Mouse (Mus musculus): ENCODE results near the gene Ramp2. TPM values are rescaled to one million over a fixed set of nuclear protein-coding genes. Genes with fewer than 3 reads are reported as not detected.

The Ramp2 gene
- total RNA-seq, 4 experiments from 2014 or later: 32.9 to 51.1 (median 37.6) TPM

Other genes with a start within 250 kb of the Ramp2 start
- gene Atp6v0a1, start 236.6 kb upstream of the Ramp2 start, total RNA-seq (2022): 100 to 1,000 TPM; 407 to 438 (median 419) TPM
- 10 to 100 TPM; 10.4 to 18.5 (median 12.8) TPM for gene Naglu, start 176.0 kb upstream of the Ramp2 start, total RNA-seq (2022)
- 1 to 10 TPM in 1 of 4 experiments, under 1 TPM in 3; 0.46 to 1.8 (median 0.60) TPM for gene Hsd17b1, start 167.6 kb upstream of the Ramp2 start, total RNA-seq (2022)
- gene Coasy, start 163.5 kb upstream of the Ramp2 start, total RNA-seq (2022): 10 to 100 TPM; 20.7 to 26.2 (median 23.7) TPM
- 10 to 100 TPM; 31.1 to 41.9 (median 37.1) TPM for gene Mlx, start 158.8 kb upstream of the Ramp2 start, total RNA-seq (2022)
- gene Psmc3ip, start 150.6 kb upstream of the Ramp2 start, total RNA-seq (2022): 1 to 10 TPM; 2.2 to 4.7 (median 3.8) TPM
- gene Retreg3, start 126.1 kb upstream of the Ramp2 start, total RNA-seq (2022): 10 to 100 TPM; 50.1 to 52.2 (median 50.9) TPM
- gene Tubg1, start 126.1 kb upstream of the Ramp2 start, total RNA-seq (2022): 10 to 100 TPM; 47.1 to 49.2 (median 47.9) TPM
- 10 to 100 TPM; 53.1 to 58.8 (median 56.7) TPM for gene Tubg2, start 90.1 kb upstream of the Ramp2 start, total RNA-seq (2022)
- 100 to 1,000 TPM; 173 to 184 (median 176) TPM for gene Cntnap1, start 75.5 kb upstream of the Ramp2 start, total RNA-seq (2022)
- 10 to 100 TPM; 13.5 to 15.9 (median 15.3) TPM for gene Plekhh3, start 74.7 kb upstream of the Ramp2 start, total RNA-seq (2022)
- gene Ccr10, start 70.6 kb upstream of the Ramp2 start, total RNA-seq (2022): under 1 TPM in 2 of 4 experiments, not detected in 2; 0.18 to 0.34 TPM
- 10 to 100 TPM; 62.4 to 63.9 (median 63.7) TPM for gene Ezh1, start 19.6 kb upstream of the Ramp2 start, total RNA-seq (2022)
- 10 to 100 TPM; 56.7 to 70.0 (median 65.8) TPM for gene Vps25, start 7.7 kb downstream of the Ramp2 start, total RNA-seq (2022)
- gene Wnk4, start 14.5 kb downstream of the Ramp2 start, total RNA-seq (2022): 10 to 100 TPM; 11.1 to 12.2 (median 11.6) TPM
- under 1 TPM; 0.25 to 0.55 (median 0.35) TPM for gene Cntd1, start 33.0 kb downstream of the Ramp2 start, total RNA-seq (2022)
- gene Coa3, start 33.1 kb downstream of the Ramp2 start, total RNA-seq (2022): 100 to 1,000 TPM in 2 of 4 experiments, 10 to 100 TPM in 2; 95.8 to 105 (median 101) TPM
- gene Becn1, start 56.3 kb downstream of the Ramp2 start, total RNA-seq (2022): 100 to 1,000 TPM; 178 to 237 (median 199) TPM
- gene Psme3, start 70.2 kb downstream of the Ramp2 start, total RNA-seq (2022): 100 to 1,000 TPM; 108 to 132 (median 125) TPM
- 1 to 10 TPM; 3.8 to 5.3 (median 4.7) TPM for gene Aoc2, start 79.0 kb downstream of the Ramp2 start, total RNA-seq (2022)
- gene Aoc3, start 84.6 kb downstream of the Ramp2 start, total RNA-seq (2022): under 1 TPM; 0.39 to 0.75 (median 0.59) TPM
- not detected for gene G6pc, start 121.5 kb downstream of the Ramp2 start, total RNA-seq (2022)
- gene Aarsd1, start 171.6 kb downstream of the Ramp2 start, total RNA-seq (2022): 10 to 100 TPM; 47.2 to 57.2 (median 47.5) TPM
- gene Gm27029, start 178.8 kb downstream of the Ramp2 start, total RNA-seq (2022): 1 to 10 TPM; 4.4 to 6.6 (median 5.2) TPM
- 10 to 100 TPM; 31.1 to 37.3 (median 34.4) TPM for gene Rundc1, start 179.1 kb downstream of the Ramp2 start, total RNA-seq (2022)
- 1 to 10 TPM; 2.1 to 3.5 (median 3.1) TPM for gene Ptges3l, start 179.3 kb downstream of the Ramp2 start, total RNA-seq (2022)
- gene Rpl27, start 196.3 kb downstream of the Ramp2 start, total RNA-seq (2022): 10 to 100 TPM; 20.6 to 44.6 (median 32.7) TPM
- 1 to 10 TPM; 2.8 to 4.8 (median 3.3) TPM for gene Ifi35, start 202.4 kb downstream of the Ramp2 start, total RNA-seq (2022)
- gene Rnd2, start 219.0 kb downstream of the Ramp2 start, total RNA-seq (2022): 100 to 1,000 TPM; 156 to 190 (median 176) TPM
- 10 to 100 TPM; 40.7 to 54.4 (median 45.8) TPM for gene Vat1, start 220.2 kb downstream of the Ramp2 start, total RNA-seq (2022)